Mouse (Mus musculus) large intestine, adult 2 months (tissue): ENCODE results near the gene Dnaic2. TPM values are rescaled to one million over a fixed set of nuclear protein-coding genes. Genes with fewer than 3 reads are reported as not detected.

Experiments
- DNase-seq: peaks from one replicate; pipeline ENCODE4 v3.0.0-alpha.2; 2012; ENCODE audit warnings: low read depth, low spot score
- WGBS: fragments of 180-500 bp; shearing (Covaris S2); methylation state at CpG from one replicate; pipeline ENCODE4 v1.1.7; 2018; 5-methylcytosine and 5-hydroxymethylcytosine counted together
- polyA plus RNA-seq: library from polyadenylated mRNA; depleted of rRNA; stranded (reverse); fragments of >200 nt; gene quantifications from 2 replicates; pipeline ENCODE4 v1.2.3, GENCODE M21; 2012; rRNA removed

The Dnaic2 gene
- polyA plus RNA-seq, 1 experiment = 0.51 TPM

- DNase-seq = no peak
- 45% methylated on average over 19 of the region's 19 CpGs for WGBS
Measured at GRCm38 (mm10) chr11:114793868-114794545, 66.8 kb downstream of the Dnaic2 start.

GRCm38 (mm10) chr11:114794691-114795090 lies 67.5 kb downstream of the Dnaic2 start:
- 49% methylated on average over 4 of the region's 4 CpGs for WGBS
- no peak for DNase-seq

DNA sequence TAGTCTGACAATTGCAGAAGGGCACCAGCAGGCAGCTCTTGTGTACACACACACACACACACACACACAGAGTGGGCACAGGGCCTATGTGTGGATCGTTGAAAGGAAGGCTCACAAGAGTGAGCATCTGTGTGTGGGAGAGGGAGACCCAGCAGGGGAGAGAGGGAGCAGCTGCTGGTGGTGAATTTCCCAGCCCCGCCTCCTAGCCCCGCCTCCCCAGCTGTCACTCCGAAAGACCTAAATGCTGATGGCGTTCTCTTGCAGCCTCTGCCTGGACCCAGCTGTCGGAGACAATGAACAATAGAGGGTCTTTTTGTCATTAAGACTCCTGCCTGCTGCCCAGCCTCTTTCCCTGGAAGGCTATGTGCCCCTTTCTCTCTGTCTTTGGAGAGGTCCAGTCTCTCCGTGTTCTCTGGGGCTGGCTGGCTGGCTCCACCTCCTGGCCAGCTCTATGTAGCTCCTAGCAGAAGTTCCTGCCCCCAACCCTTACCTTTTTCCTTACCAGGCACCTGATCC lies 68.1 kb downstream of the Dnaic2 start:
- DNase-seq = no peak
- 0% methylated on average over 7 of the region's 7 CpGs for WGBS

DNA sequence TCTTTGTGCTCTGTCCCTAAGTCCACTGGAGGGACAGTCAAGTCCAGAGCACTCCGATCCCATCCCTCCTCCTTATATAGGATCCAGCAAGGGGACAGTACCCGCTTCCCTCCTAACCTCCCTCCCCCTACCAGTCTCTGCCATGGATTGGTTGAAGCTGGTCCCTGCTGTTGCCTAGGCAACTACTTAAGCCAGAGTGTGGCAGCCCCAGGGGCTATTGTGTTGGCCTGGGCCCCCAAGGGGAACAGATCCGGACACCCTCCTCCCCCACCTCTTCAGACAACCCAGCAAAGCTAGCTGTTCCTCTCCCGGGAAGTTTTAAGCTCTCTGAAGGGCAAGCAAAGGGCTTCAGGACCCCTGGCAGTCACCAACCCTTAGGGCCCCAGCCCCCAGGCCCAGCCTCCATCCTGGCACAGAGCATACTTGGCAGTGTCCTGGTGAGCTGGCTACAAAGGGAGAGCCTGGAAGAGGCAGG lies 68.7 kb downstream of the Dnaic2 start, which contains the start of gene Btbd17:
Btbd17 (minus strand) TSS at position 98 of the 475 bp plus-strand sequence.
- DNase-seq = no peak
- WGBS = 28% methylated on average over 4 of the region's 4 CpGs

DNA sequence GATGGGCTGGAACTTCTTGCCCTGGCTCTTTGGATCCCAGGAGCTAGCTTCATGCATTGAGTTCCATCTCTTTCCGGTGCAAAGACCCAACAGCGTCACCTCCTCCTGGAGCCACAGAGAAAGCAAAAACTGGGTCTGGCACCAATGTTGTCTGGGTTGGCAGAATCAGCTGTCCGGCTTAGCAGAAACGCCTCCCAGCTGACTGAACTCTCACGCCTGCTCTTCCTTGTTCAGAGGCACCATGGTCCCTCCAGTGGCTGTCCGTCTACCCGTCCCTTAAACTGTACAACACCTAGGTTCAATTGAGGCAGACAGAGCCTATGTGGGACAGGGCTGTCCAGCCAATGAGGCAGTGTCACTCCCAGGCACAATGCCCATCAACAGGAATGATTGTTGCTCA lies 70.0 kb downstream of the Dnaic2 start:
- WGBS = 86% methylated on average over 7 of the region's 7 CpGs

DNA sequence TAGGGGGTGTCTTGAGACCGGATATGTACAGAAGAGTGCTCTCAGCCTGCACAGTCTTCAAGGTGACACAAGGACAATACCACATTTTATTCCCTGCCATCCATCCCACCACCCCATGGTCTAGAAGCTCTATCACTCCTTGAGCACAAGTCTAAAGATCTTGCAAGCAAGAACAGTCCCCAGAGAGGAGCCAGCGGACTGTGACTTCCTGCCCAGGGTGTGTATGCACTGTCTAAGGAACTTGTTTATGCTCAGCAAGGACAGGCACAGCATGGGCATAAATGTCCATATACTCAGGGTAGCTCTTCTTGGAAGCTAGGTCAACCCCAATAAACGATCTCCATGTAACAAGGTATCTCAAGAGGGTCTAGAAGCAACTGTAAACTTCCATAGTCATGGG lies 70.8 kb downstream of the Dnaic2 start:
- WGBS = 80% methylated on average over 3 of the region's 3 CpGs
- DNase-seq = no peak

More for the DNA sequence above, 70.0 kb downstream of the Dnaic2 start:
- no peak for DNase-seq

GRCm38 (mm10) chr11:114798624-114799023 lies 71.4 kb downstream of the Dnaic2 start, which contains the start of gene Gpr142:
Gene Gpr142, plus strand, starts transcription at chr11:114798924.
- WGBS = 95% methylated on average over 3 of the region's 3 CpGs
- DNase-seq = no peak

- no peak for DNase-seq
- 92% methylated on average over 1 of the region's 1 CpGs for WGBS
Measured at GRCm38 (mm10) chr11:114801906-114802305, 74.7 kb downstream of the Dnaic2 start.

DNA sequence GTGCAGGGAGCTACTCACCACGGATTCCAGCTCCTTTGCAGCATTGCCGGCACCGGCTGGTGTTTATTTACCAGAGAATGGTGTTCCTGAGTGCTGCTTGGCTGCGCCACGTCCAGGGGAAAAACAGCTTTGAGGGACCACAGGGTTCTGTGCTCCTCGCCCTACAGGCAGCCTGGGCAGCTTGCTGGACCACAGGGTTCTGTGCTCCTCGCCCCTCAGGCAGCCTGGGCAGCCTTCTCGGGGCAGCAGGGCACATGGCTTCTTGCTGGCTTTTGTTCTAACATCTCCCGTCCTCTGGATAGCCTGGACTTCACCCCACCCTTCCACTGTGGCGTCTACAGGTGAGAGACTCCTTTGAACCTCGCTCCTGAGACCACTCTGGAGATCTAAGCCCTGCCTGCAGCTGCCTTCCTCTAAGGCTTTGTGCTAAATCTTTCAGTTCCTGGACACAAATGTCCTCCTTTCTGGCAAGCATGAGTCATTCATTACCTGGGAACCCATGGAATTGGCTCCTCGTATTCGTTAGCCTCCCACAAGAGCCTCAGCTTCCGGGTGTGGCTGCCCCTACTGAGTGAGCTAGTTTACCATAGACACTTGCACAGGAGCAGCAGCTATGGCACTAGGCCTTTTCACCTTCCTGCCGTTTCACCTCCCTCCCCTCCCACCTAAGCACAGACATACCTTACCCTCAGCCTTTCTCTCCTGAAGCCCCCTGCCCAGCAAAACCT lies 75.5 kb downstream of the Dnaic2 start:
- 48% methylated on average over 15 of the region's 15 CpGs for WGBS
- DNase-seq = no peak

DNA sequence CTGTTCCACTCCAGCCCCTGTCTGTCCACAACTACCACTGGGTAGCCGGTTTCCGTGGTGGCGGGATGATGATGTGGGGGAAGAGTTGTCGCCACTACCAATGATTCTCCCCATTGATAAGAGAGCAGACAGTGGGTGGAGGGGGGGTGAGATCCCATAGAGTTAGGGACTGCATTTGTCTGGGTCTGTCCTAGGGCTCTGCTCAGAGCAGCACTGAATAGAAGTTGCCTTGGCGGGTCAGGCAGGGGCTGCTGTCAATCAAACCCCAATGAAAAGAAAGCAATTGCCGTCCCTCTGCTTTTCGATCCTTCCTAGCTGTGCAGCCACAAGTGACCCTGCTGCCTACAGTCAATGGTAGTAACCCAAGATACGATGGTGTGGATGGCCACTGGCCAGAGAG lies 76.8 kb downstream of the Dnaic2 start:
- no peak for DNase-seq
- 74% methylated on average over 8 of the region's 8 CpGs for WGBS

DNA sequence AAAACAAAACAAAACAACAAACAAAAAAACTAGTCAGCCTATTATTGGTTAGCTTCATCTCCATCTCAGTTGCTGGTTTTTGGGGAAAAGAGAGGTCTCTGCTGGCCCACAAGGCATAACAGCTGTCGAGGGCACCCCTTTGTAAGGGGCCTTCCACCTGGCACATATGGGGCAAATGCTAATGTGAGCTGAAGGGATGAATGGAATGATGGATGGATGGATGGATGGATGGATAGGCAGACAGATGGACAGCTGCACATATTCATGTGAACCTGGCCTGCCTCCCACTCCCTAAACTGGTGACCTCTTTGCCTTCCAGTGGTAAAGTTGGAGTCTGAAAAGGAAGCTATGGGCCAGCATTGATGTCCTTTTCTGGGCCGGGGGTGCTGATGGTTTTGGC lies 79.8 kb downstream of the Dnaic2 start:
- DNase-seq = no peak
- 71% methylated on average over 2 of the region's 2 CpGs for WGBS

Other genes with a start within 250 kb of the Dnaic2 start
- gene Rpl38, start 58.9 kb upstream of the Dnaic2 start, polyA plus RNA-seq = 525 and 588 TPM in 2 replicates
- 46.5 and 81.8 TPM in 2 replicates for gene Ttyh2, start 52.0 kb upstream of the Dnaic2 start, polyA plus RNA-seq
- 0.76 and 1.0 TPM in 2 replicates for gene Kif19a, start 38.0 kb downstream of the Dnaic2 start, polyA plus RNA-seq
- 0.30 and 0.40 TPM in 2 replicates for gene Btbd17, start 68.5 kb downstream of the Dnaic2 start, polyA plus RNA-seq
- gene Gpr142, start 71.5 kb downstream of the Dnaic2 start, polyA plus RNA-seq = not detected in 2 replicates
- gene Gprc5c, start 123.7 kb downstream of the Dnaic2 start, polyA plus RNA-seq = 2.0 and 3.9 TPM in 2 replicates
- gene Cd300a, start 162.6 kb downstream of the Dnaic2 start, polyA plus RNA-seq = 1.3 and 2.2 TPM in 2 replicates
- gene Cd300lb, start 207.0 kb downstream of the Dnaic2 start, polyA plus RNA-seq = 0.25 and 0.63 TPM in 2 replicates
- 0.63 and 1.2 TPM in 2 replicates for gene Cd300c, start 241.7 kb downstream of the Dnaic2 start, polyA plus RNA-seq